Mouse (Mus musculus): Measurements from ENCODE around the gene Cdh23. TPM values are rescaled to one million over a fixed set of nuclear protein-coding genes. Genes with fewer than 3 reads are reported as not detected.

The Cdh23 gene
- polyA plus RNA-seq, 1 experiment = 4.6 TPM

GRCm38 (mm10) chr10:60687011-60687776 lies 9.1 kb downstream of the Cdh23 start:
- peaks cover 82% of the 10 kb centered on the region for H3K27me3 ChIP-seq (replicated peaks)
- peak overlapping the region; percentile 94 for H3K4me3 ChIP-seq (replicated peaks)
- no peaks in the 10 kb centered on the region for H3K9me3 ChIP-seq
- H3K36me3 ChIP-seq (replicated peaks; ENCODE audit: low read length) = no peaks in the 10 kb centered on the region
- no peak for TF ChIP-seq FLI1 (IDR thresholded peaks at IDR 0.05; ENCODE audit: low read length)
- peaks cover 43% of the 10 kb centered on the region for H3K4me1 ChIP-seq

DNA sequence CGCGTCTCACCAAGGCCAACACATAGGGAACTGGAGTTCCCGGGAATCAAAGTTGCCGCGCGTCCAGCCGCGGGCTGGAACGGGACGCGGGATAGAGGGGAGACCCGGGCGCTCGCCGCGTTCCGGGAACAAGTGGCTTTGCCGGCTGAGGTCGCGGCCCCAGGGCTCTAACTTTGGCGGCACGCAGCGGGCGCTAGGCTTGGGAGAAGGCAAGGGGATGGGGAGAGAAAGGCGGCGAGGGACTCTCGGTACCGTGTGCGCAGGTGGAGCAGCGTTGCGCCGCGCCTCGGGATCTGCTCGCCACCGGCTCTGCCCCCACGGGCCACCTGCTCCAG lies 9.7 kb downstream of the Cdh23 start:
- Histone ChIP-seq H3K4me1 (peaks cover 42% of the 10 kb centered on the region), H3K9me3 (no peaks in the 10 kb centered on the region), H3K27me3 (replicated peaks) (peaks cover 84% of the 10 kb centered on the region), H3K36me3 (replicated peaks; ENCODE audit: low read length) (no peaks in the 10 kb centered on the region), H3K4me3 (replicated peaks) (peak overlapping the region; percentile 94)
- TF ChIP-seq FLI1 (IDR thresholded peaks at IDR 0.05; ENCODE audit: low read length) (no peak), GATA1 (IDR thresholded peaks at IDR 0.05; ENCODE audit: borderline replicate concordance, low read length) (no peak)

DNA sequence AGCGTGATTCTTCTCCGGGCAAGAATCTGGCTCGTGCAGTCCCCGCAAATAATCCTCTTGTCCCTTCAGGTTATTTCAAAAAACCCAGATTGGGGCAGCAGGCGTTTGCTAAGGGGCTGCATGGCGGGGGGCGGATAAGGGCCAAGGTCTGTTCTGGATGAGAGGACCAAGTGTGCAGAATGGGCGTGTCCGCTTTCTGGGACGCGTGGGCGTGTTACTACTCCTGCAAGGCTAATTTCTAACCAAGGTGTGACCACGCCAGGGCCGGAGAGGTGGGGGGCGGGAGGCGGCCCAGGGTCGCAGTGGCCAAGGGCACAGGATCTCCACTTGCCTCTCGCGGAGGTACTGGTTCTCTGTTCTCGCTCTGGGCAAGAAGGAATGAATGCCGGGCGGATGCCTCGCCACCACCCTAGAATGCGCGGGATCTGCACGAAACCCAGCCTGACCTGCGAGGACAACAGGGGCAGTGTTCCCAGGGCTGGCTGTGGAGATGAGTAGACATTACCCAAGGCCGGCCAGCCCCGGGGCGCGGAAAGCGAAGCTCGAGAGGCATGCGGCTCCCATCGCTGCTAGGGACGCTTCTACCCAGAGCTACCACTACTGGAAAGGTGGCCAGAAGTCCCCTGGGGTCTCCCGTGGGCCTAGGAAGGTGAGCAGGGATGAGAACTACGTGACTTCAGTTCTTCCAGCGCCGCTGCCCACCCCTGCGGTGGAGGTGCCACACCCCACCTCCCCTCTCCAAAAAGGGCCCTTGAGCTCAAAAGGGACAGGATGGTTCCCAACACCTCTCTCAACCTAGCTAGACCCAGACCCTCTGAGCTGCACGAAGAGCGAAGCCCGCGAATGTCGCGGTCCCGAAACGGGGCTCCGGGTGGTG lies 10.3 kb downstream of the Cdh23 start:
- peaks cover 36% of the 10 kb centered on the region for H3K4me1 ChIP-seq
- H3K27me3 ChIP-seq (replicated peaks) = peaks cover 85% of the 10 kb centered on the region
- TF ChIP-seq GATA1 (IDR thresholded peaks at IDR 0.05; ENCODE audit: borderline replicate concordance, low read length) = no peak
- TF ChIP-seq FLI1 (IDR thresholded peaks at IDR 0.05; ENCODE audit: low read length) = no peak
- H3K36me3 ChIP-seq (replicated peaks; ENCODE audit: low read length) = no peaks in the 10 kb centered on the region
- peak overlapping the region; percentile 94 for H3K4me3 ChIP-seq (replicated peaks)
- no peaks in the 10 kb centered on the region for H3K9me3 ChIP-seq

GRCm38 (mm10) chr10:60678926-60679325 lies 17.4 kb downstream of the Cdh23 start:
- Histone ChIP-seq H3K4me1 (no peaks in the 10 kb centered on the region; the same call in 1 of the 2 replicates), H3K36me3 (replicated peaks; ENCODE audit: low read length) (no peaks in the 10 kb centered on the region), H3K4me3 (replicated peaks) (no peak overlapping the region), H3K27me3 (replicated peaks) (peaks cover 59% of the 10 kb centered on the region), H3K9me3 (no peaks in the 10 kb centered on the region)
- no peak for TF ChIP-seq GATA1 (IDR thresholded peaks at IDR 0.05; ENCODE audit: borderline replicate concordance, low read length)
- no peak for TF ChIP-seq FLI1 (IDR thresholded peaks at IDR 0.05; ENCODE audit: low read length)

GRCm38 (mm10) chr10:60677319-60677718 lies 19.0 kb downstream of the Cdh23 start:
- Histone ChIP-seq H3K9me3 (no peaks in the 10 kb centered on the region), H3K4me1 (no peaks in the 10 kb centered on the region; the same call in 1 of the 2 replicates), H3K4me3 (replicated peaks) (no peak overlapping the region), H3K36me3 (replicated peaks; ENCODE audit: low read length) (no peaks in the 10 kb centered on the region), H3K27me3 (replicated peaks) (peaks cover 58% of the 10 kb centered on the region)
- no peak for TF ChIP-seq GATA1 (IDR thresholded peaks at IDR 0.05; ENCODE audit: borderline replicate concordance, low read length)
- TF ChIP-seq FLI1 (IDR thresholded peaks at IDR 0.05; ENCODE audit: low read length) = no peak

- H3K9me3 ChIP-seq = no peaks in the 10 kb centered on the region
- H3K27me3 ChIP-seq (replicated peaks) = peaks cover 21% of the 10 kb centered on the region
- H3K4me3 ChIP-seq (replicated peaks) = no peak overlapping the region
- H3K36me3 ChIP-seq (replicated peaks; ENCODE audit: low read length) = no peaks in the 10 kb centered on the region
- no peak for TF ChIP-seq GATA1 (IDR thresholded peaks at IDR 0.05; ENCODE audit: borderline replicate concordance, low read length)
- no peak for TF ChIP-seq FLI1 (IDR thresholded peaks at IDR 0.05; ENCODE audit: low read length)
- H3K4me1 ChIP-seq = peaks cover 33% of the 10 kb centered on the region
Measured at GRCm38 (mm10) chr10:60670166-60670565, 26.1 kb downstream of the Cdh23 start.

- peaks cover 33% of the 10 kb centered on the region for H3K4me1 ChIP-seq
- H3K9me3 ChIP-seq = peaks cover 3% of the 10 kb centered on the region
- H3K4me3 ChIP-seq (replicated peaks) = peak overlapping the region; percentile 73
- TF ChIP-seq GATA1 (IDR thresholded peaks at IDR 0.05; ENCODE audit: borderline replicate concordance, low read length) = no peak
- TF ChIP-seq FLI1 (IDR thresholded peaks at IDR 0.05; ENCODE audit: low read length) = no peak
- peaks cover 21% of the 10 kb centered on the region for H3K27me3 ChIP-seq (replicated peaks)
- H3K36me3 ChIP-seq (replicated peaks; ENCODE audit: low read length) = no peaks in the 10 kb centered on the region
Measured at GRCm38 (mm10) chr10:60668591-60668990, 27.7 kb downstream of the Cdh23 start.

DNA sequence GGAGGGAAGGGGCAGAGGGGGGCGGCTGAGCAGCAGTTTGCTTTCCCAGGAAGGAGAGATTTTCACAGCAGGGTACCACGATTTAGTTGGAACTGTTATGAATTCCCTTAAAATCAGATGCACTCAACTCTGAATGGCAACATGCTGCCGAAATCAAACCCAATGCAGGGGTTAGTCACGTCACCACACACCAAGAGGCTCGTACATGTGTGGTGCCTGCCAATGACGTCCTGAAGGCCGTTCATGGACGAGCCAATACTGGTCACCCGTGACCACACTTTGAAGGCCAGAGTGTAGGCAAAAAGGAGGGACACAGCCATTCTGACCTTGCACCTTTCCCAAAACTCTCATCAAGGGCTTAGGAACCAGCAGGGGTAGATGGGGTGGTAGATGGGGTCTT lies 35.3 kb downstream of the Cdh23 start:
- peaks cover 30% of the 10 kb centered on the region for H3K27me3 ChIP-seq (replicated peaks)
- TF ChIP-seq GATA1 (IDR thresholded peaks at IDR 0.05; ENCODE audit: borderline replicate concordance, low read length) = no peak
- no peak for TF ChIP-seq FLI1 (IDR thresholded peaks at IDR 0.05; ENCODE audit: low read length)
- no peaks in the 10 kb centered on the region for H3K36me3 ChIP-seq (replicated peaks; ENCODE audit: low read length)
- no peak overlapping the region for H3K4me3 ChIP-seq (replicated peaks)
- H3K4me1 ChIP-seq = peaks cover 53% of the 10 kb centered on the region
- H3K9me3 ChIP-seq = peaks cover 13% of the 10 kb centered on the region

- TF ChIP-seq FLI1 (IDR thresholded peaks at IDR 0.05; ENCODE audit: low read length) (no peak), GATA1 (IDR thresholded peaks at IDR 0.05; ENCODE audit: borderline replicate concordance, low read length) (no peak)
- Histone ChIP-seq H3K9me3 (peaks cover 13% of the 10 kb centered on the region), H3K4me1 (peaks cover 62% of the 10 kb centered on the region), H3K36me3 (replicated peaks; ENCODE audit: low read length) (peaks cover under 1% of the 10 kb centered on the region), H3K4me3 (replicated peaks) (no peak overlapping the region), H3K27me3 (replicated peaks) (peaks cover 41% of the 10 kb centered on the region)
Measured at GRCm38 (mm10) chr10:60659450-60660020, 36.8 kb downstream of the Cdh23 start.
